Mouse (Mus musculus): Measurements from ENCODE around the gene Hhipl1.

The Hhipl1 gene

GRCm38 (mm10) chr12:108277341-108277841, 28.7 kb upstream of the Hhipl1 start:
- DNase-seq (ENCODE audit: low read depth, low spot score): no peak

GRCm38 (mm10) chr12:108278221-108278918, 27.7 kb upstream of the Hhipl1 start:
- DNase-seq (ENCODE audit: low read depth, low spot score): no peak

DNA sequence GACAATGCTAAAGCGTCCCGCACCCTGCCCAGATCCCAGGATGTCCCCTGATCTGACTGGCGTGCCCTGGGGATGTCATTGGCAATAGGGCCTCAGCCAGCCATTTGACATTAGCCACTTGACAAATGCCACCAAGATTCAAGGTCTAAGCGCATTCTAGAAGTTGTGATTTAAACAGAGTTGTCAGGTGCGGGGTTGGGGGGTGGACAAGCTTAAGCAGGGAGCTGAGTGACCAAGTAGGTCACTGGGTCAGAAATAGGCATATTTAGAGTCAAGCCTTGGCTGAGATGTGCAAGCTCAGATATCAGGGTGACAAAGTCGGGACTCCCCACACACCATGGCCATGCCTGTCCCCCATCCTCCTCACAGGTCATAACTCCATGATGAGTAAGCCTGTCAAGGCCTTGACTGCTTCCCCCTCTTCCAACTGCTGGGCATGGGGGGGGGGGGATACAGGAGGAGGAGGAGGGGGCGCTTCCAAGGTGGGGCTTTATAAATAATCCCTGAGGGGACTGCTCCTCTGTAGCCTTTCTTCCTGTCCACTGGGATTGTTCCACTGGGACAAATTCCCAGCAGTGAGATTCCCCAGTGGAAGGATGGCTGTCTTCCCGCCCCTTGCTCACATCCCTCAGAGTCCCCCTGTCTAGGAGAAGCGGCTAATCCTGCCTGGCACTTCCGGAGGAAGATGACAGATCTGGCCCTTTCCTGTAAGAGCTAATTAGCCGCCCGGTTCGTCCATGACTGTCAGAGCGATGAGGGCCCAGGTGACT, 21.4 kb upstream of the Hhipl1 start:
- DNase-seq (ENCODE audit: low read depth, low spot score): no peak

GRCm38 (mm10) chr12:108285225-108286011, 20.7 kb upstream of the Hhipl1 start:
- no peak for DNase-seq (ENCODE audit: low read depth, low spot score)

DNA sequence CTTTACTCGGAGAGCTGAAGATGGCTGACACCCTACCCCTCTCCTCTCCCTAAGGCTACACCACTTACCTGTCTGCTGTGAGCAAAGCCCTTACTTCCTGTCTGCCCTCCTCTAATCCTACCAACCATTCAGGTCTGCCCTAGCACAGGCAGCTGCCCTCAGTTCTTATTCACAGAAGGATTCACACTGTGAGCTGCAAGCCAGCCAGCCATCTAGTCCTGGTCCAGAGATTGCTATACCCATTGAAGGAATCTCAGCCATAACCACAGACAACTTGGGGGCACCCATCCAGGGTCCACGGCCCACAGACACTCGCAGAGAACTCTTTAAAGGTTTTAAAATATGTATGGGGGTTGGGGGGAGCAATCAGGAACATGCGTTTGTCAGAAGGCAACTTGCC, 19.7 kb upstream of the Hhipl1 start:
- no peak for DNase-seq (ENCODE audit: low read depth, low spot score)

DNA sequence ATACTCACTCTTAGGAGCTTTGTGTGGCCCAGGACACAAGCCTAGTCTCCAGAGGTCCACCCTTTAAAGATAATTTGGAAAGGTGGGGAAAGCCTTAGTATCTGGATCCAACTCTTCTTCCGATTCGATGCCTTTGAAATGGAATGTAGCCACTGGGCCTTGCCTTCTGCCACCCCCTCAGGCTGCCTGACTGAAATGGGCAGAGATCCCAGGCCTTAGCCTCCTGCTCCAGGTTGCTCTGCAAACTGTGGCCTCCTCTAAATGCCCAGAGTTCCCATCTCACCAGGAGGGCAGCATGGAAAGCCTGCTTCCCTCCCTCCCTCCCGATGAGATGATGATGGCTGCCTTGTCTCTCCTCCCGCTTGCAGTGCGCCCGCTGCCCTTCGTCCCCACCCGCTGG, 19.1 kb upstream of the Hhipl1 start:
- no peak for DNase-seq (ENCODE audit: low read depth, low spot score)

DNA sequence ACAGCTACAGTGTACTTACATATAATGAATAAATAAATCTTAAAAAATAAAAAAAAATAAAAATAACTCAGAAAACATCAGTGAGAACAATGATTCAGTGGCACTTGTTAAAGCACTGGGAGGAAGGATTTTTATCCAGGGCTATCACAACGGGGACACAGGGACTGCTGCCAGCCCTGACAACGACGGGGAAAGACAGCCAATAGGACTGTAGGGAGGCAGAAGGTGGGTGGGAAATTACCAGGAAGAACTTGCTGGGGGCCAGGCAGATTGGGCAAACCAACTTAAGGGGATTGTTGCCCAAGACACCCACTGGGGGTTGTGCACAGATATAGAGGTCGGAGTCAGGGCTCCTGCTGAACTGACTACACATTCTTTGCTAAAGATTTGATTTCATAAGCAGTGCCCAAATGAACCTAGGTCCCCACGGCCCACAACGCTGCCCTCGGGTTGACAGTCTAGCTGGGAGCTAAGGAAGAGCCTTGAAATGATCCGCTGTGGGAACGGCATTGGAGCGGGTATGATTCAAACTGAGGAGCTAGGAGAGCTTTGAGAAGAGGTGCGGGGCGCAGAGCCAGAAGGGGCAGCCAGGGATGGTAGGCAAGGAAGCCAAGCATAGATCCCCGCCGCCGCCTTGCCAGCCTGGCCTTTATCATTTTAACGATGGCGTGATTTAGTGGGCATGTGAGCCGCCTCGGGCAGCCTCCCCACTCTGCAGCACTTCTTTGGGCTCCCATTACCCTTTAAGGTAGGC, 17.8 kb upstream of the Hhipl1 start:
- DNase-seq (ENCODE audit: low read depth, low spot score): no peak

GRCm38 (mm10) chr12:108292419-108292818, 13.7 kb upstream of the Hhipl1 start:
- no peak for DNase-seq (ENCODE audit: low read depth, low spot score)

DNA sequence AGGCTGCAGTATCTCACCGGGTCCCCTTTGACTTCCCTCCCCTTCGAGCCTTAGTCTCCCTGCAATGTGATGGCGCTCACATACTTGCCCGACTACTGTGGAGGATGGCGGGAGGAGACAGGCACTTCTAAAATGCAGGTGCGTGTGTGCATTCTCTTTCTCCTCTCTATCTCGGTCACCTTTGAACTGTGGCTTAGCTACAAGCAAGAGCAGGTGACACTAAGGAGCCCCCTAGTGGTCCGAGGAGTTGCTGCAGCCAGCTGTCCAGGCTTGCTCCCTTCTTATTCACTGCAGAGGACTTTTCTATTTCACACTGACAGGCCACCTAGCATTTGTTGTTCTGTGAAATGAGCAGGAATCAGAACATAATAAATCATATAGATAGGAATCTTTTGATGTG, 13.1 kb upstream of the Hhipl1 start:
- peak; percentile 72 for DNase-seq (ENCODE audit: low read depth, low spot score)

DNA sequence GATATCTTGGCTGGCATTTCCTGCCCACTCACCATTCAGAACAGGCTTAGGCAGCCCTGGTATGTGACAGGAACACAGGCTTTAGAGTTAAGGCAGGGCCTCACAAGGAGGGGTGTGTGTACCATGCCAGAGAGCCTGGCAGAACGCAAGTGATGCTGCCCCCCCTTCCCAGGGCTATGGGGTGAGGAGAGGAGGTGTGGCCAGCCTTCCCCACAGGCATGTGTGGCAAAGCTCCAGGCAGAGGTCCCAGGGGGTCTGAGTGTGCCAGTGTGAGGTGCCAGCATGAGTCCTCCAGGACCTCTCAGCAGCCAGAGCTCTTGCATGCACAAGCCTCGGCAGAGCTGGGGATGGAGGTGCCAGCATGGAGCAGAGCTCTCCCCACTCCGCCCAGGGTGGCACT, 11.4 kb upstream of the Hhipl1 start:
- DNase-seq (ENCODE audit: low read depth, low spot score): no peak

DNA sequence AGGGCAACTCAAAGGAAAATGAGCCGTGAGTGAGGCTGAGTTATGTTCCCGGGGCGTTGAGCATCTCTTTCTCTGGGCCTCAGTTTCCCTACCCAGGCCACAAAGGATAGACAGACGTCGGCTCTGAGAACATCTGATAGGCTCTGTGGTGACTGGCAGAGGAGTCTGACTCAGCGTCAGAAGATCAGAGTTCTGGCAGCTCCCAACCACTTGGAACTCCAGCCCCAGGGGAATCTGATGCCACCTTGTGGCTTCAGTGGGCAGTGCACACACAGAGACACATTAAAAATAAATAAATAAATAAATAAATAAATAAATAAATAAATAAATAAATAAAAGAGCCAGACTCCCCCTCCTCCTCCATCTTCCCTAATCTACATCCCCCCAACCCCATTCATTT, 9.0 kb upstream of the Hhipl1 start:
- DNase-seq (ENCODE audit: low read depth, low spot score): no peak

DNA sequence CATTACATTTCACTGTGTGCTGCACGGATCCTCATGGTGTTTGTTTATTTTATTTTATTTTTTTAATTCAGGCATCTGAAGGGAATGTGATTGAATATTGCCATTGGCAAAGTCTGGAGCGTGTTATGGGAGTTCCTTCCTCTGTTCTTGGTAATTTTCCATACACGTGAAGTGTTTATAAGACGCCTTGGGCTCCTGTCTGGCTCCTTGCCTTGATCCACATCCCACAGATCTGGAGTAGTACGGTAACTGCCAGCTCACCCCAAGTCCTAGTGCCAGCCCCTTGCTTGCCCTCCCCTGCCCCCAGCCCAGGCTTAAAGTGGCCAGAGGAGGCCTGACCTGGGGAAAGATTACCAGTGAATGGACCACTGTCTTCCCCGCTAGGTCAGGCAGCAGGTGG, 5.1 kb upstream of the Hhipl1 start:
- no peak for DNase-seq (ENCODE audit: low read depth, low spot score)

DNA sequence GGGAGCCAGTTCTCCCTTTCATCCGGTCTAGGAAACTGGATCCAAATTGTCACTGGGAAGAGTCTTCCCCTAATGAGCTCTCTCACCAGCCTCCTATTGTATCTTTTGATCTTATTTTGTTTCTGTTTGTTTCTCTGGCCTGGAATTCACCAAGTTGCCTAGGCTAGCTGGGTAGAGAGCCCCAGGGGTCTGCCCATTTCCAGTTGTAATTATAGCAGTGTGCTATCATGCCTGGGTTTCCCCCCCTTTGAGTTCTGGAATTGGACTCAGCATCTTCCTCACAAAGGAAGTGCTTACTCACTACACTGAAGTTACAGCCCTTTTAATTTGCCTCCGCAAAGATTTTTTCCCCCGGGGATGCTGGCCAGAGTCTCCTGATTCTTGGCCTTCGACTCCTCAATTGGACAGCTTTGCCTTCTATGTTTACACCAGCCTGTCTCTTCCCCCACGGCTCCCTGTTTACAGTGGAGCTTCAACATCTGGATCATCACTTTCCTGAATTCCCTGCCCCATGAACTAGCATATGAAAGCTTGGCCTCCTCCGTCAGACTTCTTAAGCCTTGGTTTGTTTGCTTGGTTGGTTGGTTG, 2.2 kb upstream of the Hhipl1 start:
- DNase-seq (ENCODE audit: low read depth, low spot score): no peak

GRCm38 (mm10) chr12:108305172-108305571, 898 bp upstream of the Hhipl1 start:
- DNase-seq (ENCODE audit: low read depth, low spot score): no peak

GRCm38 (mm10) chr12:108307553-108307952, 1.5 kb downstream of the Hhipl1 start:
- no peak for DNase-seq (ENCODE audit: low read depth, low spot score)

GRCm38 (mm10) chr12:108308363-108308856, 2.3 kb downstream of the Hhipl1 start:
- no peak for DNase-seq (ENCODE audit: low read depth, low spot score)

GRCm38 (mm10) chr12:108309116-108309794, 3.2 kb downstream of the Hhipl1 start:
- DNase-seq (ENCODE audit: low read depth, low spot score): no peak

GRCm38 (mm10) chr12:108310041-108310440, 4.0 kb downstream of the Hhipl1 start:
- no peak for DNase-seq (ENCODE audit: low read depth, low spot score)

DNA sequence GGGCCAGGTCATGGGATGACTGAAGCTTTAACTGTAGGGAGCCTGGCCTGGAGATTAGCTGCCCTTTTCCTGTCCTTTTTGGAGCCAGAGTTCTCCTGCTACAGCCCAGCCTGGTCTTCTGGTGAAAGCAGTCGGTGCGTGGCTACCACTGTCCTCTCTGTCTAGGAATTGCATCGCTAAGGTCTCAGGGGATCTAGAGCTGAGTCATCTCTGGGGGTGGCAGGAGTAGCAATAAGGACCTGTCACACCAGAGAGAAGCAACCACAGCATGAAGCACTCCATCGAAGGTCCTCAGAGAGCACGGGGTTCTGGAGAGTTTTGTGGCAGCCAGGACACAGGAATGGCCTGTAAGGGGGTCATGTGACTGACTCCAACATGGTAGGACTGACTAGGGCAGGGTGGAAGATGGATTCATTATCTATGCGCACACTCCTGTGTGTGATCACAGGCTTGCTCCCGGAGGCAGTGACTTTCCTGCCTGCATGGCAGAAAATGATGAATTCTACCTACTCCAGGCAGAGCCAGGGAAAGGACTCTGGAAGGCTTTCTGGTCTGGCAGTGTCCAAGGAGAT, 4.5 kb downstream of the Hhipl1 start:
- no peak for DNase-seq (ENCODE audit: low read depth, low spot score)

GRCm38 (mm10) chr12:108311741-108312290, 5.7 kb downstream of the Hhipl1 start:
- no peak for DNase-seq (ENCODE audit: low read depth, low spot score)

All from retina, adult 2 months (tissue).